Mouse (Mus musculus) cerebellum, adult 2 months (tissue): ENCODE results near the gene Vps16.

ENCODE experiments used
- CTCF ChIP-seq: fragments of 200-500 bp; IDR thresholded peaks from 2 replicates; pipeline ENCODE4 v1.5.1; 2011; ENCODE audit warnings: low read depth, mild to moderate bottlenecking, control low read depth, low read length, moderate library complexity, borderline replicate concordance; ENCODE audit not compliant: insufficient read depth
- POLR2A ChIP-seq: fragments of 200-500 bp; IDR thresholded peaks from 2 replicates; pipeline ENCODE4 v1.6.1; 2011; ENCODE audit warnings: low read length, control low read depth, borderline replicate concordance; ENCODE audit not compliant: insufficient read depth

DNA sequence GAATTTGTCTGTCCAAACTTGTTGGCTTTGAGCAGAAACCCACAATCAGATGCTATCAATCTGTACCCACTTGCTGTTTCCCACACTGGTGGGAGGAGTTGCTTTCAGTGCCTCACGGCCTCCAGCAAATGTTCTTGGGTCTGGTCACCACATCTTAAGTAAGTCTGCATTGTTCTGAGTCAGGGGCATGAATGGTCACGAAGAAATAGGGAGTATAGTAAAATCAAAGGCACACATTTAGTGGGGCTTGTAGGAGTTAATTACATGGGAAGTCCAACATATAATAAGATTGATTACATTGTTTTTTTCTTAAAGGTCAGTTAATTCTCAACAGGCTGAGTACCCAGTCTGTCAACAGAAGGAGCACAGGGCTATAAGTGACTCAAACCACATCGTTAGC, 40.9 kb upstream of the Vps16 start:
- TF ChIP-seq POLR2A (no peak), CTCF (no peak)
